Mouse (Mus musculus): ENCODE data around the gene Kcnk4.

GRCm38 (mm10) chr19:6943709-6944108, 9.4 kb upstream of the Kcnk4 start:
- no peak for TF ChIP-seq EP300 (IDR thresholded peaks at IDR 0.05; ENCODE audit: low read depth in 1 of 2, low read length in 2 of 2)
- no peak for TF ChIP-seq RAD21 (IDR thresholded peaks at IDR 0.05; ENCODE audit: low read depth, low read length)
- no peak for TF ChIP-seq POLR2A (IDR thresholded peaks at IDR 0.05; ENCODE audit: control insufficient read depth in 1 of 2, insufficient read depth in 1 of 2, low read depth in 1 of 2, low read length in 2 of 2, poor library complexity in 1 of 2)
- no peak for TF ChIP-seq CTCF (IDR thresholded peaks at IDR 0.05 in 2 of 3, conservative IDR thresholded peaks at IDR 0.05 in 1 of 3; ENCODE audit: control insufficient read depth in 1 of 3, insufficient read depth in 1 of 3, low read depth in 2 of 3, low read length in 3 of 3, poor library complexity in 1 of 3, severe bottlenecking in 1 of 3)
- TF ChIP-seq UBTF (IDR thresholded peaks at IDR 0.05; ENCODE audit: borderline replicate concordance, insufficient read depth, low read depth, low read length), result no peak
- TF ChIP-seq TCF12 (IDR thresholded peaks at IDR 0.05; ENCODE audit: low read depth, low read length), result no peak
- TF ChIP-seq HCFC1 (IDR thresholded peaks at IDR 0.05; ENCODE audit: low read depth, low read length), result no peak
- no peak for TF ChIP-seq MAX (IDR thresholded peaks at IDR 0.05; ENCODE audit: low read length)
- no peak for TF ChIP-seq USF1 (IDR thresholded peaks at IDR 0.05; ENCODE audit: low read depth, low read length)
- TF ChIP-seq GABPA (IDR thresholded peaks at IDR 0.05; ENCODE audit: low read depth, low read length), result no peak

Data from MEL (cell line).